Mouse (Mus musculus): ENCODE measurements around the gene Slc39a5.

DNA sequence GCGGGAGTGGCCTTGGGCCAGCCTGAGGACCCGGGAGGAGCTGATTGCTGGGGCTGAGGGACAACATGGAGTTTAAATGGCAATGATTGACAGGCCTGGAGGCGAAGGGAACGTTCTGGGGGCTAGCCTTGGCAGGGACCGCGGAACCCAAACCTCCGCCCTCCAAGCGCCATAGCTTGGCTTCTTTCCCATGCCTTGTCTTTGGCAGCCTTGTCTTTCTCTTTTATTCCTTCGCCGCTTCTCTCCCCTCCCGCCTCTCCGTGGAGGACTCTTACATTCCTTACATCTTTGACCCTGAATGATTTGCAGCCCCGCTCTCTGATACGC is 11.0 kb upstream of the Slc39a5 start:
- TF ChIP-seq CTCF (IDR thresholded peaks at IDR 0.05; ENCODE audit: insufficient read depth, low read length): no peak
- no peak for TF ChIP-seq POLR2A (IDR thresholded peaks at IDR 0.05; ENCODE audit: borderline replicate concordance, extremely low read depth, low read depth, low read length)
